Mouse (Mus musculus): ENCODE results near the gene Ikzf3. TPM values are rescaled to one million over a fixed set of nuclear protein-coding genes. Genes with fewer than 3 reads are reported as not detected.

Ikzf3 gene
- total RNA-seq (2021): under 1 TPM; 0.34 TPM

DNA sequence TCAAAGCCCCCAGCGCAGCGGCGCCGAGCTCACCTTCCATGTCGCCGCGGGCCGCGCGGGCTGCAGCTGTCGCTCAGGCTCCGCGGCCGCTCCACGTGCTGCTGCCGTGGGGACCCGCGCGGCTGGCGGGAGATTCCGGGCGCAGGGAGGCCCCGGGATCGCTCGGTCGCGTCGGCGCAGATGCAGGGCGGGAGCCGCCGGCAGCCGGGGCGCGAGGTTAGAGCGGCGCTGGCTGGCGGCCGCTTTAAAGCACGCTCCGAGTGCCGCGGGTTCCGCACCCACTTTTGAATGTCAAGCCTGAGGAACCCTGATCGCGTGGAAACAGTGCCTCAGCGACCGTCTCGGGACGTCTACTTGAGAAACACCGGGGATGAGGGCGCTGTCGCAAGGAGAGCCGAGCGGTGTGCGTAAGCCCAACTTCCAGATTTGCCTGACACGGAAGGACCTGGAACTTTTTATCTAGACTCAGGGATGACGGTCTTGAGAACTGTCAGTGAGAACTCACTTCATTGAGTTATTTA lies at the start of gene Ikzf3:
Gene Ikzf3 (minus strand): TSS at position 321 of the 521 bp plus-strand sequence.
- intact Hi-C loops (cut with DNase I): no loop called here
- peak in 1 of 2 experiments; percentile 36 for DNase-seq (ENCODE audit: extremely low spot score in 1 of 2, low spot score in 2 of 2)

DNA sequence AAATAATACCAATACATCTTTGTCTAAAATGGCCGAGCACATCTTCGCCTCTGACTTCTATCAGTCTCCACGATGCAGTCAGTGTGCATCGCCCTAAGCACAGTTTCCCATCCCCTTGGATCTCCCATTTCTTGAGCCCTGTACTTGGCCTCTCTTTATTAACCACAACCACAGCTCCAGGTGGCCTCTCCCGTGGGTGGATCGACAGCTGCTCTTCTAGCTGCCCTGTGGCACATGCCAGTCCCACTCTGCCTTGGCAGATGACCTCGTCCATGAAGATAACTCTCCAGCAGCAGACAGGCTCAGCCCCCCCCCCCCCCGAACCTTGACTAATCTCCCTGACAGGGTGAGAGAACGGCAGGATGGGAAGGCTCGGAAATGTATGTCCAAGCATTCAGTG lies 49.6 kb upstream of the Ikzf3 start:
- intact Hi-C loops (cut with DNase I): no loop called here
- DNase-seq (ENCODE audit: extremely low spot score in 1 of 2, low spot score in 2 of 2): no peak

DNA sequence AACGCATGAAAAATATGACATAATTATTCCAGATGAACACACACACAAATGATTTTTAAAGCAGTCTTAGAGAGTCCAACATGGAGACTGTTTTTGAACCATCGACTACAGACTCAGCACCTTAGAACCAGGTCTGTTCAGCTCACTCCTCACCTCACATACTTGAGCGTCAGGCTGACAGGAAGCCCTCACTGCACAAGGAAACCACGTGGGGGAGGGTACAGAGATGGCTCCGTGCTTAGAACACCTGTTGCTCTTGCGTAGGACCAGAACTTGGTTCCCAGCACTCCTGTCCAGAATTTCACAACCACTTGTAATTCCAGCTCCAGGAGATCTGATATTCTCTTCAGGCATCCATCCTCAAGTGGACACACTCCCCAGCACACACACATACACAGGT lies 49.2 kb upstream of the Ikzf3 start:
- intact Hi-C loops (cut with DNase I): no loop called here

DNA sequence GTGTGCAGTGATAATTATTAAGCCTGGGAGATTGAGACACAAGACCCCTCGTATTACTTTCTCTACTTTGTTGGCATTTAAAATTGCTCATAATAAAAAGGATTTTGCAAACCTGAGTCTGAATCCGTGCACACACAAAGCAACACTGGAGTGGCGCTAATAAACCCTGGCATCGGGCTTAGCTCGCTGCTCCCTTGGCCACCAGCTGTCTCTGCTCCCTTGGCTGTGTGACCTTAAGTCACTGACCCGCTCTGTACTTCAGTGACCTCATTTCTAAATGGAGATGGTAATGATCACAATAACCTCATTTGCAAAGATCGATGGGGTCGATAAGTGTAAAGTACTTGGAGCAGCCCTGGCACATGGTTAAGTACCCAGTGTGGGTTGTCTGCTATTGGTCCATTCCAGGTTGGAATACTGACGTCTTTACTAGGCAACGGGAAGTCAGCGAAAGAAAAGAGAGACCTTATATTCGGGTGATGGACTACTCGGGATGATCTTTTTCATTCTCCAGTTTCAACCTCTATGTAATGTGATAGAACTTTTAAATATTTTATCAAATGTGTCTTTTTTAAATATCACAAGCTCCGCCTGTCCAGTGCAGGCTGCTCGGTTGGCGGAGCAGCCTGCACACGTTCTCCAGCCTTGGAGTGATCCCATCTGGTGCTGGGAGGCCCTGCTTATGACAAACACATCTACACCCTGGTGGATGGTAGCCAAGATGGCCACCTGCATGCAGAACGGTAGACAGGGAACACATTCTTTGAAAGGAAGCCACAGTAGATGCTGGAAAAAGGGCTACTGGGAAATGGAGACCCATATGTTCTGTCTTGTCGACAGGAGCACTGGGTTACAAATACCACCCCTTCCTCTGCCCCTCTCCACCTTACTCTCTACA lies 45.0 kb upstream of the Ikzf3 start:
- intact Hi-C loops (cut with DNase I): no loop called here
- no peak for DNase-seq (ENCODE audit: extremely low spot score in 1 of 2, low spot score in 2 of 2)

More for the DNA sequence above, 49.2 kb upstream of the Ikzf3 start:
- DNase-seq (ENCODE audit: extremely low spot score in 1 of 2, low spot score in 2 of 2): no peak

DNA sequence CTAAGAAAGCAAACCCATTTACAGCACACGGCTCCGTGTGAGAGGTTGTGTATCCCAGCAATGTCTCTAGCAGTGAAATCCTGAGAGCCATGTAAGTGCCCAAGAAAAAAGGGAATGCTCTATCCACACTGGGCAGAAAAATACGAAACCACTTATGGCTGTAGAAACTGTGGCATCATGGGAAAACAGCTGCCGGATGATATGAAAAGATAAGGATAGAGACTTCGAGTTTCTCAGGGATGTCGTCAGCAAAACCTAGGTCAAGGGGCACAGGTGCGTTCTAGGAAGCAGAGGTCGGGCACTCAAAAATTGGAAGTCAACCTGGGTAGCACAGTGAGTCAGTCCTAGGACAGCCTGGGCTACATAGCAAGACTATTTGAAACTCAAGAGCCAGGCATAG lies 43.5 kb upstream of the Ikzf3 start:
- intact Hi-C loops (cut with DNase I): no loop called here
- DNase-seq (ENCODE audit: extremely low spot score in 1 of 2, low spot score in 2 of 2): no peak

DNA sequence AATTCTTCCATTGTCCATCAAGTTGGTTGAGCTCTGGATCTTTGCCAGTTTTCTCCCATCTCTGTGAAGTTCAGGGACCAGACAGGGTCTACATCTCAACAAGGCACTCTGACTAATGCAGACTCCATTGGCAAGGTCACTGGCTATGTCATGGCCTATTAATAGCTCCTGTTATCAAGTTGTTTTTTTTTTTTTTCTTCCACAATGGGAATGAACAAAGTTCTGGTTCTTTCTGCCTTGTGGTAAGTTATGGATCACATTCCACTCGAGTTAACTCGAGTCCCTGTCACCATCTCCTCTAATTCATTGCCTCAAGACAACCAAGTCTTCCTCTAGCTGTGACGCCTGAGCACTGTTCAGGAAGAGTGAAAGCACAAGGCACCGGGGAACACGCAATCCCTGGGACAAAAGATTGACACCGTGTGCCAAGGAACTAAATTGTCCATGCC lies 43.0 kb upstream of the Ikzf3 start:
- intact Hi-C loops (cut with DNase I): no loop called here
- DNase-seq (ENCODE audit: extremely low spot score in 1 of 2, low spot score in 2 of 2): no peak

DNA sequence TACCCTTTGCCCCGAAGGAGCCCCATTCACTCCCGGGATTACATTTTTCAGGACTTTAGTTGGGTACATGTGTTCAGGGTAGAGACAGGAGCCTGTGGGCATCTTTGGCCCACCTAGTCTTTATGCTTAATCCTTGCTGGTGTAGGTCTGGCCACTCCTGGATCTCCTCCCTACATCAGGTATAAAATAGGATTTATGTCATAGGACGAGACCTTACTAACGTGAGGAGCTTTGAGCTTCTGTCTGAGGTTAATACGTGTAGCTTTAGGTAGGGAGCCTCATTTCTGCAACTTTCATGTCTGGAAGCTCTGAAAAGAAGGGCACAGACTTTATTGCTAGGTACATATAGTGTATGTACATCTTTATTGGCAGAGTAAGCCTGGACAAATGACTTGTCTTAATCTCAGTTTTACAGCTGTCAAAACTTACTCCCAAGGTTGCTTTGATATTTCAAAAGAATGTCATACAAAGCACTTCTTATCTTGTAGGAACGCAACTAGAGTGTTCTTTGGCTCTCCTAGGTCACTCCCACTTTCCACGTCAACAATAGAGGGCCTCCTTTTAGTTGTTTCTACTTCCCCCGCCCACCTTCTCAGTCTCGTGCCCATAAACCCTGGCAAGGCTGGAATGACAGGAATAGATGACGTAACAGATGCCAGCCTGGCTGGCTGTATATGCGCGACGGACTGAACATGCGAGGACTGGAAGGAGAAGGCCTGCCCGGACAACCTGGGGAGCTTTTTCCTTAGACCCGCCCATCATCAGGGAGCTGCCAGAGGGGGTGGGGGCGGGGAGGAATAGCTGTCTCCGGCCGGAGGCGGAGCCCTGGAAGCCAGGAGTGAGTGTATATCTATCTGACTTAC lies 42.1 kb upstream of the Ikzf3 start:
- intact Hi-C loops (cut with DNase I): no loop called here

DNA sequence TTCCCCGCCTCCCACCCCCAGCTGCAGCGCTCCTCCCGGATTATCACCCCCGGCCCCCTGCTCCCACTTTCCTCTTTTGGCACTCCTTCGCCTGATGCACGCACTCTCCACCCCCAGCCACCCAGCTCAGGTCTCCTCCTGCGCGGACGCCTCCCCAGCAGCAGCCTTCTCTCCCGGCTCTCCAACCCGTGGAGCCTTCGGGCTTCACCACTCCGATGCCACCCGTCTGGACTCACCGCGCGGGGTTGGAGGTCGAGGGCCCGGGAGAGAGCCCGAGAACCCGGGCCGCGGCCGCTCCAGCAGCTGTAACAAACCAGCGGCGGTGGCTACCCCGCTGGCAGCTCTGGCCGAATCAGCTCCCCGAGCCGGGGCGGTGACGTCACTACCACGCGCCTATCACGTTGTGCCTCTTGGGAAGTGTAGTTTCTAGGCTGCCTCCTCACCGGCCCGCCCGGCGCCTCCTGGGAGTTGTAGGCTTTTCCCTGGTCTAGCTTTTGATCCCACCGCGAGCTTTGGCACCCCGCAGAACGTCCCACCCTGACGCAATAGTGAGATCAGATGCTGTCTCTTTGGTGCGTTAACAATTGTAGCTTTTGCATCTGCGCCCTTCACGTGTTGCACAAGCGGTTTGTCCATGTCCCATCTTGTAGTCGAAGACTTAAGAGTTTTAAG lies 41.2 kb upstream of the Ikzf3 start, which contains the start of gene Ormdl3:
Gene Ormdl3 (minus strand): TSS at position 477 of the 672 bp plus-strand sequence.
- intact Hi-C loops (cut with DNase I): no loop called here
- peak; percentile 98 to 99 for DNase-seq (ENCODE audit: extremely low spot score in 1 of 2, low spot score in 2 of 2)

More for the DNA sequence above, 42.1 kb upstream of the Ikzf3 start:
- DNase-seq (ENCODE audit: extremely low spot score in 1 of 2, low spot score in 2 of 2): peak; percentile 35 to 75

DNA sequence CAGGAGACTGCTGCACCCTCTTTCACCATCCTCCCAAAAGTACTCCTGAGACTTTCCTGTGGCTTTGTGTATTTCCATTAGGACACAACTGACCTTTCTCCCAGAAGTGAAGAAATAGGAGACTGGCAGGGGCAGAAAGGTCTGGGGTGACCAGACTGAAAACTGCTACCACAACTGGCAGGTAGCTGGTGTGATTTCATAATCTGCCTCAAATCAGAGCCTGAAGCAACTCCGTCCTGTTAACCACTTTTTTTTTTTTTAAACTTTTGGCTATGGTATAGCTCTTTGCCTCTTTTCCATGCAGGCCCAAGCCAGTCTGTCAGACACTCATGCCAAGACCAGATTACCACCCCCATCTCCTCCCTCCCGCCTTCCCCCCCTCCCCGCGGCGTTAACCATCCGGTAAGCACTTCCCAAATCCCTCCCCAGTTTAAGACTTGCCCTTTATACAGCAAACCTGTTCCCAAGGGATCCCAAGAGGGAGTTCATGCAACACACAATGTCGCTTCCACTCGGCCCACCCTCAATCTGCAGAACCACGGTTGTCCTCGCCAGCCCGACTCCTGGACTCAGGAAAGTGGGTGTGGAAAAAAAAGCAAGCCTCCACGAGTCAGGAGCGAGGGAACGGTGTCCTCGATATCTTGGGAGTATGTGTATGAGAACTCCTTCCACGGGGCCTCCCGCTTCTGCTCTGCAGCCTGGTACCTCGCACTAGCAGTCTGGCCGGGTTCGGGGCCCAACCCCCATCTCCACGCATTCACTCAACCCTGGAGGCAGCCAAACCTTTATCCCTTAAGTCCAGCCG lies 40.5 kb upstream of the Ikzf3 start:
- intact Hi-C loops (cut with DNase I): no loop called here

DNA sequence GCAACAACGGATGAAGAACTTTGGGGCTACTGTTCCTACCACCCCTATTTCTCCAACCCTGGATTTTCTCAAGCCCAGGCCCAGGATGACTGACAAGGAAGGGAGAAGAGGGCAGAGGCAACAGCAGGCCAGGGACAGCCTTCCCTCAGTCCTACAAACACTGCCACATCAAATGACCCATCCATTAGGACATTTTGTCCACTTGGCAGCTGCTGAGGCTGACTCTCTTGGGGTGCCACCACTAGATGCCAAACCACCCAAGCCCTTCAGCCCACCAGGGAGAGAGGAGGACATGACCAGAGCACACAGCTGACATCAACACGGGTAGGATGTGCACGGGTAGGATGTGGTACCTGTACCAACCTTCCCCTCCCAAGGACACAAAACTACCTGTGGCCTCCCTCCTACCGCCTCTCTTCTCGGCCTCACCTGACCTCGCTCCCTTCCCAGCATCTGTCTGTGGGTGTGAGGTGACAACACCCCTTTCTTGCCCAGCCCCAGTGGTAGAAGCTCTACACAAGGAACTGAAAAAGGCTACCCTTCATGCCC lies 38.9 kb upstream of the Ikzf3 start:
- DNase-seq (ENCODE audit: extremely low spot score in 1 of 2, low spot score in 2 of 2): no peak
- intact Hi-C loops (cut with DNase I): no loop called here

More for the DNA sequence above, 40.5 kb upstream of the Ikzf3 start:
- DNase-seq (ENCODE audit: extremely low spot score in 1 of 2, low spot score in 2 of 2): peak in 1 of 2 experiments; percentile 55

DNA sequence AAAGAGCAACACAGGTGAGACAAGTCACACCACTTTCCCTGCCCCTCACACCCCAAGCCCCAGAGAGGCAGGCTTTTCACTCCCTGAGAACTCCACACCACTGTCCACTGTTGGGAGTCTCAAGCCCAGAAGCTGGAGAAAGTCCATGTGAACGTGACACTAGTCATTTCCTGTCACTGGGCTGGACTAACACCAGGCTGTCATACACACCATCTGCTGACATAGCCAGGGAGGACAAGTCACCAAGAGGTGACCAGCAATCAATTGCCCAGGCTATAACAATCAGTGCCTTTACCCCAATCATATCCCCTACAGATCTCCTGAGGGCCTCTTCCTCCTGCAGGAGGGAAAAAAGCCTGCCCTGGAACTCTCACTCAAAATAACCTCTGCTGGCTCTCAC lies 38.3 kb upstream of the Ikzf3 start:
- no peak for DNase-seq (ENCODE audit: extremely low spot score in 1 of 2, low spot score in 2 of 2)
- intact Hi-C loops (cut with DNase I): no loop called here

DNA sequence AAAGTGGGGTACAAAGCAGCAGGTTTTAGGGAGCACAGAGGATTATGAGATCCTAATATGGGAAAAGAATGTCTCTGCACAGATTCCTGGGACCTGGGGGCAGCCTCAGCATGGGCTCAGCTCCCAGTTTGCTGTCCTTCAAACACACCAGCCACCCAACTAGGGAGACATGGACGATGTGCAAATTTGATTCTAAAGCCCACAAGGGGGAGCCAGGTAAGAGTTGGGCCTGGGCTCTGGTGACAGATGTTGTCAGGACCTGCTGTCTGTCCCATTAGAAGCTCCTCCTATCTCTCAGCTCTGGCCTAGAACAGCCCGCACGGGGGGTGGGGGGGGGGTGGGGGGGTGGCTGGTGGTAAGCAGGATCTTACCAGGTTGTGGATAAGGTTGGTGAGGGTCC lies 37.7 kb upstream of the Ikzf3 start:
- no peak for DNase-seq (ENCODE audit: extremely low spot score in 1 of 2, low spot score in 2 of 2)
- intact Hi-C loops (cut with DNase I): no loop called here

DNA sequence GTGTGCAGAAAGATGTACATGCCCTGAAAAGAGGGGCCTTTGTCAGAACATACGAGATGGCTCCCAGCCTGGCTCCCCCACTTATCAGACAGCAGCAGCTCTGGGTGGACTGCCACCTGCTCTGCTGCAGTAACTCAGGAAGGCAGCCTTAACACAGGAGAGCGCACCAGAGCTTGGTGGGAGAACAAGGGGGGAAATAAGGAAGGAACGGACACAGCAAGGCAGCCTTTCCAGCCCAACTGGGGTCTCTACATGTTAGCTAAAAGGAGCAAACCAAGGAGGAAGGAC lies 37.4 kb upstream of the Ikzf3 start:
- intact Hi-C loops (cut with DNase I): no loop called here
- no peak for DNase-seq (ENCODE audit: extremely low spot score in 1 of 2, low spot score in 2 of 2)

DNA sequence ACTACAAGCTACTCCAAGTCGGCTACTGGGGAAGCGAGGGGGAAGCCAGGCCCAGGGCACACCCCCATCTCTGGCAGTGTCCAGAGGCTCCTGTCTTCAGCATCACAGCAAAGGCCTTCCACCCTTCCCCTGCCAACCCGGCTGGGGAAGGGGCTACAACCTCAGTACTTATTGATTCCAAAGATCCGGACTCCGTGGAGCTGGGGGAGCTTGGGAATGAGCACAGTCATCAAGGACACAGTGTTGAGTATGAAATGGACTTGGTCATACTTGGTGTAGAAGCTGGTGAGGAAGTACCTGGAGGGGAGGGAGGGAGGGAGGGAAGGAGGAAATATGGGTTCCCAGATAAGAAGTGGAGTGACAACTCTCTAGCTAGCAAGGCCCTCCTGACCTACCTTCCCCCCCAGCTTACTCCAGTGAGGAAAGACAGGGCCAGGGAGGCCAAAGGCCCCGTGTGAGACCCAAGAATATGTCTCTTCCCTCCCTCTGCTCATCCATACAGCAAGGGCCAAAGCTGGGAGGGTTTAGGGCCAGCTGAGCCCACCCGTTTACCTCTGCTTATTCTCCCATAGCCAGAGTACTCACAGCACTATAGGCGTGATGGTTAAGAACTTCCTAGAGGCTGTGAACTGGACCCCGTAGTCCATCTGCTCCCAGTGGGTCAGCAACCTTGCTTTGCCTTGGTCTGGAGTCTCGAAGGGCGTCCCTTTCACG lies 36.9 kb upstream of the Ikzf3 start:
- no peak for DNase-seq (ENCODE audit: extremely low spot score in 1 of 2, low spot score in 2 of 2)
- intact Hi-C loops (cut with DNase I): no loop called here

DNA sequence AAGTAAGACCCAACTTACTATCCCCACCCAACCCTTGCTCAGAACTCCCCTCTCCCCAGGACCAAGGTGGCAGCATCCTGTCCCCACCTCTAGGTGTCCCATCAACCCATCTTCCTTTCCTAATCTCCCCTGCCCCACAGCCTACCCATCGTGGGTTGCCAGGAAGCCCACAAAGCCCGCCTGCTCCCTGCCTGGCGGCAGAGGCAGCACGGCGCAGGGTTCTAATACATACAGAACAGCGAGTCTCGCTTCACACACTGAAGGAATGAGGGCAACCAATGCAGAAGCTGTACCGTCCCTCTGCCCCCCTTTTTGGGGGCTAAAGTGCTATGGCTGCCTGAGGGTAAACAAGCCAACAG lies 36.2 kb upstream of the Ikzf3 start:
- intact Hi-C loops (cut with DNase I): no loop called here
- DNase-seq (ENCODE audit: extremely low spot score in 1 of 2, low spot score in 2 of 2): no peak

DNA sequence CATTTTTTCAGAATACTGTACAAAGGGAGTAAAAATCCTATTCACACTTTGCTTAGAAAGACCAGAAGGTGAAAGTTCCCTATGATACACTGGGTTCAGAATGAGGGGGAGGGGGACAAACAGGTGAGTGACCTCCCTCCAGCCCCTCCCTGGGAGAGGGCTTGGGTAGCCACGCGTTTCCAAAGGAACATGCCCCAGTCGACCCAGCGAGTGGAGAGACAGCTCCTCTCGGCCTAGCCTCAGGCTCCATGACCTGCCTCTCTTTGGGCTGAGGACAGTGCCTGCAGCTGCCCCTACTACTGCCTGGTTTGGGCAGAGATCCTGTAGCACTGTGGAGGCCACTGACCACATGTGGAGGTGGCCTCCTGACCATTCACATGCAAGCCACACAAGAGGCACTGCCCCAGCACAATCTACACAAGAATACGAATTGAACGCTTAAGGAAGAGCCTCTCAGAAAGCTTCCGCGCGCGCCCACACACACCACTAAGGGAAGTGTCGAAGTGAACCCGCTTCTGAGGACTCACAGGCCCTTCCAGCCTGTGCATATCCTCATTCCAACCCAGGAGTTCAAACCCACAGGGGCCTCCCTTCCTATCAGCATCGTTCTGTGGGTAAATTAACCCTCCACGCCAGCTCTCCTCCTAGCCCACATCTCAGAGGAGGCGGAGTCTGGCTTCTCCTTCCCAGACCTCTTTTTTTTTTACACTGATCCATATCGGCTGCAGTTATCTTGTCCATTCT lies 35.6 kb upstream of the Ikzf3 start:
- intact Hi-C loops (cut with DNase I): no loop called here
- no peak for DNase-seq (ENCODE audit: extremely low spot score in 1 of 2, low spot score in 2 of 2)
